Mouse (Mus musculus): ENCODE data around the gene Rassf1. TPM values are rescaled to one million over a fixed set of nuclear protein-coding genes. Genes with fewer than 3 reads are reported as not detected.

Rassf1 gene
- total and polyA plus RNA-seq, 3 experiments, result 11.6 to 17.7 (median 15.3) TPM

DNA sequence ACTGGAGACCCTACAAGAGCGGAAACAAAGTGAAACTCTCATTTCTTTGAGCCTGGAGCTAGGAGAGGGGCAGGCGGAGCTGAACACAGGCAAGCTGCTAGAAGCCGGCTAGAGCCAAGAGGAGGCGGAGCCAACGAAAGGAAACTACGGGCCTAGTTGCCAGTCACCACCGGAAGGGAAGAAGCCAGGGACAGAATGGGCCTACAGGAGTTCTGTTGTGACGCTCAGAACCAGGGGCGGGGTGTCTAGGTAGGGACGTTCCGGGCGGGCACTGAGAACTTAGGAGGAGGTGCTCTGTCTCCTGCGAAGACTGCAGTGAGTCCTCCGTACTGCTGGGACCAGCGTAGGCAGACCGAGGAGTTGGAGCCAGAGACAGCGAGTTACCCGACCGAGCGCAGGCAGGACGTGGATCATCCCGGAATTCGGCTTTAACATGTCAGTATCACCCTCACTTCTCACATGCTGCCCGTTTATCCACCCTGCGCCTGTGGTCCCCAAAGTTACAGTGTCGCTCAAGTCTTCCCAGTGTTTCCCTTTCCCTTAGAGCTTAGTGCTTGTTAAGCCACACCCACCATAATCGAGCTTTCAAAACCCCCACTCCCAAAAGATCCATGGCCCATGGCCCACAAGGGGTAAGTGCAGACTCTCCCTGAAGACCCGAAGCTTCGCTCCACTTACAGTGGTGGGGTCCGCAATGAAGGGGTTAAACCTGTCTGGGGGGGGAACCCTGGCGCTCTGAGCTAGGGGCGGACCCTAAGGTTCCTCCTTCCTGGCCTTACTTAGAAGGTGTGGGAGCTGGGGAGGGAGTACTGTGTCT lies 29.4 kb downstream of the Rassf1 start, which contains the start of gene Hyal3:
Hyal3 (plus strand) TSS at position 318 of the 817 bp plus-strand sequence.
- H3K79me2 ChIP-seq (replicated peaks; ENCODE audit: control insufficient read depth, extremely low read depth, insufficient read depth, poor library complexity, severe bottlenecking), result no peaks in the 10 kb centered on the region
- peak within 1 kb of the TSS; percentile 81 for H3K9ac ChIP-seq (ENCODE audit: insufficient read depth, low read depth)
- peaks cover 8 to 33% of the 10 kb centered on the region in 2 experiments for H3K36me3 ChIP-seq (replicated peaks in 1 of 2; ENCODE audit: control insufficient read depth in 1 of 2, insufficient read depth in 1 of 2, low read length in 1 of 2)
- dilution Hi-C loops (cut with MboI; ENCODE audit: extremely low pct_ligation_motif_present, extremely low pct_unique_long_range_greater_than_20kb, low sequenced_read_pairs), result no loop called here
- no peaks in the 10 kb centered on the region for H3K9me3 ChIP-seq (replicated peaks; ENCODE audit: low read length)
- H3K4me2 ChIP-seq (ENCODE audit: insufficient read depth, low read depth, poor library complexity, severe bottlenecking), result peak within 1 kb of the TSS; percentile 84
- no peak for TF ChIP-seq CHD1 (IDR thresholded peaks at IDR 0.05; ENCODE audit: low read depth, low read length)
- TF ChIP-seq ZMIZ1 (IDR thresholded peaks at IDR 0.05; ENCODE audit: low read depth, low read length), result no peak
- no peak for TF ChIP-seq ZKSCAN1 (IDR thresholded peaks at IDR 0.05; ENCODE audit: borderline replicate concordance, low read depth, low read length)
- TF ChIP-seq POLR2AphosphoS2 (IDR thresholded peaks at IDR 0.05; ENCODE audit: low read depth, low read length), result no peak; the same call in 1 of the 2 replicates
- no peak for TF ChIP-seq BHLHE40 (IDR thresholded peaks at IDR 0.05; ENCODE audit: low read depth, low read length)
- TF ChIP-seq TCF12 (IDR thresholded peaks at IDR 0.05; ENCODE audit: low read depth, low read length), result peak; percentile 62; the same call in 1 of the 2 replicates
- TF ChIP-seq MAFK (IDR thresholded peaks at IDR 0.05; ENCODE audit: insufficient replicate concordance, low read length), result no peak
- no peak for TF ChIP-seq ZNF384 (IDR thresholded peaks at IDR 0.05; ENCODE audit: low read depth, low read length)
- TF ChIP-seq JUN (IDR thresholded peaks at IDR 0.05; ENCODE audit: insufficient read depth, low read depth, low read length), result no peak
- no peak for TF ChIP-seq RAD21 (IDR thresholded peaks at IDR 0.05; ENCODE audit: low read depth, low read length)
- peak; percentile 36; the same call in 1 of the 2 replicates for TF ChIP-seq IRF4 (IDR thresholded peaks at IDR 0.05; ENCODE audit: low read depth, low read length)
- TF ChIP-seq PAX5 (IDR thresholded peaks at IDR 0.05; ENCODE audit: low read length), result no peak
- TF ChIP-seq CHD2 (IDR thresholded peaks at IDR 0.05; ENCODE audit: low read length), result 0 out of 2 replicates have a peak, but pooled peaks have one; percentile 1
- no peak for TF ChIP-seq E2F4 (IDR thresholded peaks at IDR 0.05; ENCODE audit: insufficient replicate concordance, low read depth, low read length)
- no peak for TF ChIP-seq RCOR1 (conservative IDR thresholded peaks at IDR 0.05; ENCODE audit: low read depth, low read length)
- TF ChIP-seq EP300 (IDR thresholded peaks at IDR 0.05; ENCODE audit: low read length), result no peak
- no peak; the same call in 1 of the 2 replicates for TF ChIP-seq MEF2A (IDR thresholded peaks at IDR 0.05; ENCODE audit: borderline replicate concordance, low read depth, low read length)
- no peak for TF ChIP-seq MAZ (IDR thresholded peaks at IDR 0.05; ENCODE audit: low read depth, low read length)
- TF ChIP-seq TBP (conservative IDR thresholded peaks at IDR 0.05; ENCODE audit: low read depth, low read length), result peak; percentile 73
- TF ChIP-seq ETS1 (conservative IDR thresholded peaks at IDR 0.05; ENCODE audit: low read depth, low read length), result no peak
- TF ChIP-seq SMC3 (IDR thresholded peaks at IDR 0.05; ENCODE audit: low read depth, low read length), result no peak
- TF ChIP-seq JUND (conservative IDR thresholded peaks at IDR 0.05; ENCODE audit: low read depth, low read length), result no peak
- no peak for TF ChIP-seq USF1 (IDR thresholded peaks at IDR 0.05; ENCODE audit: low read depth, low read length)
- TF ChIP-seq GABPA (IDR thresholded peaks at IDR 0.05; ENCODE audit: insufficient replicate concordance, low read depth, low read length), result no peak
- TF ChIP-seq MYC (IDR thresholded peaks at IDR 0.05; ENCODE audit: low read depth, low read length), result peak; percentile 25; the same call in 1 of the 2 replicates
- no peak for TF ChIP-seq UBTF (IDR thresholded peaks at IDR 0.05; ENCODE audit: low read depth, low read length)
- TF ChIP-seq SIN3A (IDR thresholded peaks at IDR 0.05; ENCODE audit: low read length), result peak; percentile 68
- peak; percentile 64 for TF ChIP-seq NELFE (IDR thresholded peaks at IDR 0.05; ENCODE audit: low read depth, low read length)
- peak; percentile 74 for TF ChIP-seq HCFC1 (IDR thresholded peaks at IDR 0.05; ENCODE audit: low read depth, low read length)
- TF ChIP-seq NRF1 (IDR thresholded peaks at IDR 0.05; ENCODE audit: low read depth, low read length), result no peak
- peak; percentile 59 for TF ChIP-seq ELF1 (IDR thresholded peaks at IDR 0.05; ENCODE audit: low read depth, low read length)
- no peak for TF ChIP-seq ZC3H11A (IDR thresholded peaks at IDR 0.05; ENCODE audit: low read depth, low read length)
- TF ChIP-seq KAT2A (IDR thresholded peaks at IDR 0.05; ENCODE audit: insufficient replicate concordance, low read length), result no peak
- TF ChIP-seq MXI1 (IDR thresholded peaks at IDR 0.05; ENCODE audit: low read depth, low read length), result peak; percentile 20; the same call in 1 of the 2 replicates
- no peak for TF ChIP-seq CTCF (conservative IDR thresholded peaks at IDR 0.05 in 1 of 2, IDR thresholded peaks at IDR 0.05 in 1 of 2; ENCODE audit: low read depth in 2 of 2, low read length in 2 of 2)
- TF ChIP-seq MAX (IDR thresholded peaks at IDR 0.05; ENCODE audit: low read length), result no peak
- peak; percentile 77 for TF ChIP-seq POLR2A (IDR thresholded peaks at IDR 0.05; ENCODE audit: low read depth, low read length)
- no peak for TF ChIP-seq USF2 (conservative IDR thresholded peaks at IDR 0.05; ENCODE audit: low read depth, low read length)
- H3K4me1 ChIP-seq (ENCODE audit: control insufficient read depth in 1 of 2, insufficient read depth in 2 of 2), result peaks cover 13 to 39% of the 10 kb centered on the region in 2 experiments
- peak within 1 kb of the TSS; percentile 62 to 95 (median 84) for H3K4me3 ChIP-seq (replicated peaks in 1 of 3; ENCODE audit: low read depth in 2 of 3, low read length in 2 of 3, poor library complexity in 1 of 3)
- in situ Hi-C loops (cut with MboI; ENCODE audit: low pct_ligation_motif_present, low pct_unique_long_range_greater_than_20kb, low sequenced_read_pairs), result no loop called here
- peak; percentile 94 for DNase-seq (ENCODE audit: extremely low read depth)
- peak within 1 kb of the TSS; percentile 47 for H3K27ac ChIP-seq (ENCODE audit: insufficient read depth, low read depth)
- no peaks in the 10 kb centered on the region for H3K27me3 ChIP-seq (replicated peaks)
